Mouse (Mus musculus) midbrain, postnatal 0 days (tissue): ENCODE measurements at regions not wholly inside any gene's neighbourhood (a gene's known extent, or its start where the extent isn't known, plus 50 kb on each side); places are given as distances from the start of the nearest gene placed in this dataset.

Experiments used
- ATAC-seq: fragments of 200-750 bp; cut with Nextera tagmentation; 2 replicates; pipeline ENCODE4 v1.8.0; 2017; ENCODE audit warnings: moderate number of reproducible peaks, mild to moderate bottlenecking, moderate TSS enrichment, moderate library complexity; ENCODE audit not compliant: low FRiP score
- DNase-seq: peaks from one replicate; pipeline ENCODE4 v3.0.0-alpha.2; 2015; ENCODE audit warnings: low spot score
- H3K27ac ChIP-seq: fragments of 300-500 bp; sonication (generic); 2 replicates; pipeline ENCODE4 v1.5.1; 2014; ENCODE audit warnings: low read depth, mild to moderate bottlenecking, low read length, mixed read lengths
- H3K27me3 ChIP-seq: fragments of 300-500 bp; sonication (generic); 2 replicates; pipeline ENCODE4 v1.6.1; 2014; ENCODE audit warnings: low read length, control low read depth, mixed read lengths; ENCODE audit not compliant: insufficient read depth
- H3K36me3 ChIP-seq: fragments of 300-500 bp; sonication (generic); 2 replicates; pipeline ENCODE4 v1.6.1; 2014; ENCODE audit warnings: low read length, control low read depth, mixed read lengths; ENCODE audit not compliant: insufficient read depth
- H3K4me1 ChIP-seq: fragments of 300-500 bp; sonication (generic); 2 replicates; pipeline ENCODE4 v1.6.1; 2014; ENCODE audit warnings: mild to moderate bottlenecking, control low read depth, antibody characterized with exemption, low read length, mixed read lengths; ENCODE audit not compliant: insufficient read depth
- H3K4me2 ChIP-seq: fragments of 300-500 bp; sonication (generic); 2 replicates; pipeline ENCODE4 v1.6.1; 2014; ENCODE audit warnings: low read depth, mild to moderate bottlenecking, low read length, mixed read lengths; ENCODE audit not compliant: poor library complexity, severe bottlenecking
- H3K4me3 ChIP-seq: fragments of 300-500 bp; sonication (generic); 2 replicates; pipeline ENCODE4 v1.5.1; 2014; ENCODE audit warnings: low read depth, mild to moderate bottlenecking, low read length, moderate library complexity
- H3K9ac ChIP-seq: fragments of 300-500 bp; sonication (generic); replicated peaks from 2 replicates; pipeline ENCODE4 v1.6.1; 2014; ENCODE audit warnings: mild to moderate bottlenecking, low read length, moderate library complexity, mixed read lengths; ENCODE audit not compliant: poor library complexity, severe bottlenecking
- H3K9me3 ChIP-seq: fragments of 300-500 bp; sonication (generic); 2 replicates; pipeline ENCODE4 v1.6.1; 2016; ENCODE audit warnings: low read length, control low read depth
- CTCF ChIP-seq: IDR thresholded peaks from 2 replicates; pipeline ENCODE4 v1.5.1; 2016; ENCODE audit warnings: antibody characterized with exemption, mild to moderate bottlenecking
- WGBS: fragments of 180-500 bp; shearing (Covaris S2); extraction: QIAGEN DNeasy Blood & Tissue Kit; methylation state at CpG from one replicate; pipeline ENCODE4 v1.1.7; 2014; 5-methylcytosine and 5-hydroxymethylcytosine counted together

DNA sequence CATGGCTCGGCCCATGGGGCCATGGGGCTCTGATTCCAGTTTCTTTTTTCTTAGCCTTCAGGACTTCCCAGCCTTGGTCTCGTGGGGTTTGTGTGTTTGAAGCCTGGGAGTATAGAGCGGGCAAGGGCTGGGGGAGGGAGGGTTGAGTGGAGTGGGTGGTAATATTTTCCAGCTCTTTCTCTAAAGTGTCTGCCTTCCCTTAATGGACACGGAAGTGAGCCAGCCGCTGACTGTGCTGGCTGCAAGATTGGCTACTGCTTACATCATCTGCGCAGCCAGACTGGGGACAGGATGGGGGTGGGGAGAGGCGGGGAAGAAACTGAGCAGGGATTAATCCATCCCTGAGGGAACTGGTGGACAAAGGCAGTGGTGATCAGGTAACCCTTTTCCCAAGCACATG lies 52.3 kb downstream of the Tnp1 start:
- Histone ChIP-seq H3K9me3 (no peaks in the 10 kb centered on the region), H3K27me3 (no peaks in the 10 kb centered on the region), H3K36me3 (no peaks in the 10 kb centered on the region), H3K27ac (no peak overlapping the region), H3K4me2 (no peak overlapping the region), H3K9ac (0 out of 2 replicates have a peak overlapping the region, but pooled peaks have one; percentile 29), H3K4me3 (no peak overlapping the region), H3K4me1 (no peaks in the 10 kb centered on the region)
- TF ChIP-seq CTCF: no peak
- DNase-seq (peak; percentile 18), ATAC-seq (peak; percentile 52; the same call in 1 of the 2 replicates)
- 35% methylated on average over 7 of the region's 7 CpGs for WGBS

DNA sequence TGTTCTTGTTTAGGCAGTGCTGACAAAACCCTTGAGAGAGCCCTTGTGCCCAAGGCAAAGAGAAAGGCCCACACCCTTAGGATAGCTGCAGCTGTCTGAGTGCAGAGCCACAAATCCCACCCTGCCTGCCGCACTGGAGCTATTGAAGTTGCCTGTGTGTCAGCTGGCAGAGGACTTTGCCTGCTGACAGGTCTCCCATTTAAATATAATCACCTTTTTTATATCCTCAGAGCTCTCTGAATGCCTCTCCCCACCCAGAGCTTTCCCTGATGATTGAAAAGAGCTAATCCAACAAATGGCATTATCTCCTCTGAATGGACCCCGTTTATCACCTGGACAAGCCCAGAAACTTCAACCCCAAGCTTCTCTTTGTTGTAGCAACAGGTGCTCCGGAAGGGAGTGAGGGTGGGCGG lies 55.5 kb downstream of the Tnp1 start:
- TF ChIP-seq CTCF: no peak
- ATAC-seq (no peak), DNase-seq (no peak)
- Histone ChIP-seq H3K9ac (no peak overlapping the region), H3K4me3 (no peak overlapping the region), H3K36me3 (no peaks in the 10 kb centered on the region), H3K9me3 (no peaks in the 10 kb centered on the region), H3K27ac (no peak overlapping the region), H3K4me2 (no peak overlapping the region), H3K4me1 (no peaks in the 10 kb centered on the region), H3K27me3 (no peaks in the 10 kb centered on the region)
- WGBS: 7% methylated on average over 4 of the region's 4 CpGs

- no peak for TF ChIP-seq CTCF
- Histone ChIP-seq H3K27ac (no peak overlapping the region), H3K9ac (no peak overlapping the region), H3K27me3 (no peaks in the 10 kb centered on the region), H3K4me3 (no peak overlapping the region), H3K4me2 (no peak overlapping the region), H3K9me3 (no peaks in the 10 kb centered on the region), H3K4me1 (no peaks in the 10 kb centered on the region), H3K36me3 (no peaks in the 10 kb centered on the region)
- DNase-seq: no peak
- WGBS: 87% methylated on average over 2 of the region's 2 CpGs
- no peak for ATAC-seq
Measured at GRCm38 (mm10) chr1:72955387-72955786, 60.3 kb downstream of the Tnp1 start.

- Histone ChIP-seq H3K4me2 (no peak overlapping the region), H3K9ac (no peak overlapping the region), H3K27me3 (no peaks in the 10 kb centered on the region), H3K27ac (no peak overlapping the region), H3K9me3 (no peaks in the 10 kb centered on the region), H3K4me3 (no peak overlapping the region), H3K4me1 (no peaks in the 10 kb centered on the region), H3K36me3 (no peaks in the 10 kb centered on the region)
- 61% methylated on average over 6 of the region's 6 CpGs for WGBS
- no peak for TF ChIP-seq CTCF
- ATAC-seq: no peak
- DNase-seq: no peak
Measured at GRCm38 (mm10) chr1:72952896-72953295, 62.8 kb downstream of the Tnp1 start.

GRCm38 (mm10) chr1:72951802-72952201 lies 63.9 kb downstream of the Tnp1 start:
- no peak overlapping the region for H3K27ac ChIP-seq
- H3K9ac ChIP-seq: no peak overlapping the region
- H3K36me3 ChIP-seq: no peaks in the 10 kb centered on the region
- no peaks in the 10 kb centered on the region for H3K4me1 ChIP-seq
- no peaks in the 10 kb centered on the region for H3K27me3 ChIP-seq
- H3K4me3 ChIP-seq: no peak overlapping the region
- H3K4me2 ChIP-seq: no peak overlapping the region
- ATAC-seq: no peak
- no peak for TF ChIP-seq CTCF
- DNase-seq: no peak
- 71% methylated on average over 7 of the region's 7 CpGs for WGBS
- H3K9me3 ChIP-seq: no peaks in the 10 kb centered on the region

DNA sequence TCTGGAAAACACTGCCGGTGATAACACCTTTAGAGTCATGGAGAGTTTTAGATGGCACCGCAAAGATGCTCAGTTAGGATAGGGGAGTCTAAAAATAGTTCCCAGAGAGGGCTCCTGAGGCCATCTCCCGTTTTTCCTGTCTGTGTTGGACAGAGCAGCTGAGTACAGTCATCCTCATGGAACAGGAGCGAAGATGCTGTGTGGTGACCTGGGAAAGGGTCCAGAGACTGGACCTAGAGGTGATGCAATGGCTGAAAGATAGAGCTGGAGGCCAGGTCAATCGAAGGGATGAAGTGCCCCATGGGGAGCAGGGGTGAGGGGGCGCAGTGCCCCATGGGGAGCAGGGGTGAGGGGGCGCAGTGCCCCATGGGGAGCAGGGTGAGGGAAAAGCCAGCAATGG lies 64.3 kb downstream of the Tnp1 start:
- WGBS: 84% methylated on average over 7 of the region's 7 CpGs
- DNase-seq (no peak), ATAC-seq (no peak)
- Histone ChIP-seq H3K27me3 (no peaks in the 10 kb centered on the region), H3K36me3 (no peaks in the 10 kb centered on the region), H3K4me3 (no peak overlapping the region), H3K9ac (no peak overlapping the region), H3K4me2 (no peak overlapping the region), H3K27ac (no peak overlapping the region), H3K9me3 (no peaks in the 10 kb centered on the region), H3K4me1 (no peaks in the 10 kb centered on the region)
- TF ChIP-seq CTCF: no peak

DNA sequence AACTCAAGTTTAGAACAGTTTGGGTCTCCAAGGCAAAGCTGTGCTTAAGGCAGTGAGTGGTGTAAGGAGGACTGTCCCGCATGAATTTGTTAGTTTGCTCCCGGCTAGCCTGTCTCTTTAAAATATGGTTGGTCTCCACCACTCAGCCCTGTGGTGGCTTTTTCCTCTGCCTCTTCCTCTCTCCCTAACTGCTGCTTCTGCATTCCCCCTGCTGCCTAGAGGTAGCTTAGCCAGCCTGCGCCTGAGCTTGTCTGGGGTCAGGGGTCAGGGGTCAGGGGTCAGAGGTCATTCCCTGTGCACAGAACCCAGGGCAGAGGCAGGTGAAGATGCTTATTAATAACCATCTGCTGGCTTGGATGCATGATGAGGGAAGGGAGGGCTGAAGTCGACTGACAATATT lies 69.5 kb downstream of the Tnp1 start:
- 0 out of 2 replicates have a peak, but pooled peaks cover 4% of the 10 kb centered on the region for H3K4me1 ChIP-seq
- H3K9me3 ChIP-seq: no peaks in the 10 kb centered on the region
- H3K4me3 ChIP-seq: no peak overlapping the region
- no peak for ATAC-seq
- TF ChIP-seq CTCF: no peak
- no peaks in the 10 kb centered on the region for H3K27me3 ChIP-seq
- no peak overlapping the region for H3K9ac ChIP-seq
- WGBS: 21% methylated on average over 4 of the region's 4 CpGs
- no peak for DNase-seq
- H3K4me2 ChIP-seq: no peak overlapping the region
- H3K27ac ChIP-seq: no peak overlapping the region
- H3K36me3 ChIP-seq: no peaks in the 10 kb centered on the region
